8 mouse cellular contexts compared by ENCODE assay signal in the genomic region with DNA sequence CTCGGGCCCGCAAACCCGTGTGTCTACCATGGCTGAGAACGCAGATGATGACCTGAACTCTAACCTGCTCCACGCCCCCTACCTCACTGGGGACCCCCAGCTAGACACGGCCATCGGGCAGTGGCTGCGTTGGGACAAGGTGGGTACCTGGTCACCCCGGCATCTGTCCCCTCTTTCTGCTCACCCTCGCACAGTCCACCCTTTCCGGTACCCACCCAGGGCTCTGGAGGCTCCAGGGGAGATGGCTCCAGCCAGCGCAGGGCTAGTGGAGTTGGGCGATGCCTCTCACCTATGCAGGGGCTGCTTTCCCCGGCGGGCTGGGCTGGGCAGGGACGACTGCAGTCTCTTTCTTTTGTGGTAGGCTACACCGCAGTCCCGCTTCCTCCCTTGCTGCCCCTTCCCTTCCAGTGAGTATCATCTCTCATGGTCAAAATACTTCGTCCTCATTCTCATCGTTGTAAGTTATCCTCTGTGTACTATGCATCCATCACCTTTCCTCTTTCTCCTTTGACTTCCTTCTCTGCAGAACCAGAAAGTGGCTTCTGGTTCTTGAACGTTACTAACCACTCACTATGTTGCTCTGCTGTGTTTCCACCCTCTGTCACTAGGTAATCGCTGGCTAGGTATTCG. TPM values are rescaled to one million over a fixed set of nuclear protein-coding genes. Genes with fewer than 3 reads are reported as not detected.
A peak's percentile ranks its signal among the peaks of the same experiment; 100 is the strongest.
DNase-seq lines count a peak whose midpoint lies in the region; ATAC-seq and TF ChIP-seq lines count a peak whose summit lies in the region.

No protein-coding gene starts in this region.

- peaks cover 13% of the 10 kb centered on the region for H3K4me1 ChIP-seq in forebrain, embryonic 10.5 days
- H3K4me1 ChIP-seq in midbrain, embryonic 13.5 days (replicated peaks) = peaks cover 29% of the 10 kb centered on the region
- peaks cover 2% of the 10 kb centered on the region; the same call in 1 of the 2 replicates for H3K4me1 ChIP-seq in stomach, postnatal 0 days (replicated peaks; ENCODE audit: control insufficient read depth, insufficient read depth)

- H3K9me3 ChIP-seq in forebrain, embryonic 10.5 days = no peaks in the 10 kb centered on the region
- H3K9me3 ChIP-seq in midbrain, embryonic 13.5 days = no peaks in the 10 kb centered on the region
- H3K9me3 ChIP-seq in stomach, postnatal 0 days (ENCODE audit: control insufficient read depth, low read length) = no peaks in the 10 kb centered on the region

- under 1% methylated on average over 23 of the region's 23 CpGs for WGBS in forebrain, embryonic 10.5 days
- under 1% methylated on average over 23 of the region's 23 CpGs for WGBS in midbrain, embryonic 13.5 days
- 2% methylated on average over 23 of the region's 23 CpGs for WGBS in stomach, postnatal 0 days

- no peak for TF ChIP-seq EP300 in stomach, postnatal 0 days (optimal IDR thresholded peaks at IDR 0.05)

- H3K36me3 ChIP-seq in forebrain, embryonic 10.5 days (replicated peaks) = no peaks in the 10 kb centered on the region
- H3K36me3 ChIP-seq in midbrain, embryonic 13.5 days = no peaks in the 10 kb centered on the region
- H3K36me3 ChIP-seq in stomach, postnatal 0 days (ENCODE audit: control insufficient read depth, insufficient read depth, low read length) = no peaks in the 10 kb centered on the region

- peak overlapping the region; percentile 95 for H3K9ac ChIP-seq in midbrain, embryonic 13.5 days (replicated peaks)
- H3K9ac ChIP-seq in stomach, postnatal 0 days (ENCODE audit: low read length) = peak overlapping the region; percentile 64

- peaks cover 13% of the 10 kb centered on the region; the same call in 1 of the 2 replicates for H3K27me3 ChIP-seq in forebrain, embryonic 10.5 days (ENCODE audit: poor library complexity, severe bottlenecking)
- H3K27me3 ChIP-seq in midbrain, embryonic 13.5 days = no peaks in the 10 kb centered on the region
- H3K27me3 ChIP-seq in stomach, postnatal 0 days (ENCODE audit: control insufficient read depth, insufficient read depth, low read length) = no peaks in the 10 kb centered on the region

- peak; percentile 70 for ATAC-seq in midbrain, embryonic 13.5 days
- peak; percentile 34; the same call in 1 of the 2 replicates for ATAC-seq in stomach, postnatal 0 days (ENCODE audit: low FRiP score, low TSS enrichment)

- peak; percentile 19 to 25 for DNase-seq in gastrocnemius, postnatal 4 days (ENCODE audit: low spot score in 2 of 2)
- no peak for DNase-seq in gastrocnemius, adult 18-20 months (ENCODE audit: low spot score)
- DNase-seq in 416B (ENCODE audit: low read depth) = peak; percentile 39
- DNase-seq in T-cell, adult 2 months (ENCODE audit: low spot score) = peak; percentile 28
- peak; percentile 43 for DNase-seq in forebrain, embryonic 10.5 days (ENCODE audit: extremely low spot score, low spot score)
- DNase-seq in kidney, postnatal 36 days = peak; percentile 6 to 36
- peak; percentile 34 for DNase-seq in stomach, postnatal 0 days (ENCODE audit: low spot score)

- peak overlapping the region; percentile 86 for H3K4me3 ChIP-seq in forebrain, embryonic 10.5 days
- peak overlapping the region; percentile 94 for H3K4me3 ChIP-seq in midbrain, embryonic 13.5 days (replicated peaks)
- peak overlapping the region; percentile 66 for H3K4me3 ChIP-seq in stomach, postnatal 0 days (ENCODE audit: low read depth, low read length)

- H3K4me2 ChIP-seq in midbrain, embryonic 13.5 days (replicated peaks) = peak overlapping the region; percentile 83
- peak overlapping the region; percentile 99 for H3K4me2 ChIP-seq in stomach, postnatal 0 days (replicated peaks; ENCODE audit: low read depth)

- no peak for TF ChIP-seq CTCF in stomach, postnatal 0 days (IDR thresholded peaks at IDR 0.05; ENCODE audit: low read depth)

- H3K27ac ChIP-seq in forebrain, embryonic 10.5 days = peak overlapping the region; percentile 90
- H3K27ac ChIP-seq in midbrain, embryonic 13.5 days = peak overlapping the region; percentile 96
- peak overlapping the region; percentile 79 for H3K27ac ChIP-seq in stomach, postnatal 0 days (replicated peaks)

RNA-seq across cellular contexts. Expression of a gene that starts 0.8 kb away (rescaled TPM):
- 10 to 100 TPM in 1 of 2 experiments, 1 to 10 TPM in 1; 9.4 to 10.2 TPM for total RNA-seq in gastrocnemius, postnatal 4 days (2021)
- total RNA-seq in gastrocnemius, adult 18-20 months (2021) = 10 to 100 TPM; 18.1 to 19.3 TPM
- polyA plus RNA-seq in forebrain, embryonic 10.5 days (2016; fragmentation: Nextera tagmentation; extraction: Ambion mirVana) = 3.1 and 3.7 TPM in 2 replicates
- polyA plus RNA-seq in midbrain, embryonic 13.5 days (2015; fragmentation: Nextera tagmentation; extraction: Ambion mirVana) = 21.3 and 22.9 TPM in 2 replicates
- polyA plus RNA-seq in stomach, postnatal 0 days (2015; fragmentation: Nextera tagmentation; extraction: Ambion mirVana) = 0.90 and 1.0 TPM in 2 replicates

RNA-seq across cellular contexts. Expression of a gene that starts 51.7 kb away (rescaled TPM):
- 1 to 10 TPM; 1.1 to 1.6 TPM for total RNA-seq in gastrocnemius, postnatal 4 days (2021)
- under 1 TPM; 0.39 to 0.55 TPM for total RNA-seq in gastrocnemius, adult 18-20 months (2021)
- polyA plus RNA-seq in forebrain, embryonic 10.5 days (2016; fragmentation: Nextera tagmentation; extraction: Ambion mirVana) = 6.5 and 10.0 TPM in 2 replicates
- 1.2 and 1.7 TPM in 2 replicates for polyA plus RNA-seq in midbrain, embryonic 13.5 days (2015; fragmentation: Nextera tagmentation; extraction: Ambion mirVana)
- polyA plus RNA-seq in stomach, postnatal 0 days (2015; fragmentation: Nextera tagmentation; extraction: Ambion mirVana) = 3.8 and 4.7 TPM in 2 replicates

RNA-seq across cellular contexts. Expression of a gene that starts 57.3 kb away (rescaled TPM):
- 10 to 100 TPM; 15.2 to 17.6 TPM for total RNA-seq in gastrocnemius, postnatal 4 days (2021)
- under 1 TPM; 0.11 to 0.14 TPM for total RNA-seq in gastrocnemius, adult 18-20 months (2021)
- 0.27 and 0.81 TPM in 2 replicates for polyA plus RNA-seq in forebrain, embryonic 10.5 days (2016; fragmentation: Nextera tagmentation; extraction: Ambion mirVana)
- 3.6 and 5.5 TPM in 2 replicates for polyA plus RNA-seq in midbrain, embryonic 13.5 days (2015; fragmentation: Nextera tagmentation; extraction: Ambion mirVana)
- 1.2 and 1.4 TPM in 2 replicates for polyA plus RNA-seq in stomach, postnatal 0 days (2015; fragmentation: Nextera tagmentation; extraction: Ambion mirVana)
